Mouse (Mus musculus): Measurements from ENCODE around the gene Gm15217. TPM values are rescaled to one million over a fixed set of nuclear protein-coding genes. Genes with fewer than 3 reads are reported as not detected.
A peak's percentile ranks its signal among the peaks of the same experiment; 100 is the strongest.

The Gm15217 gene
- polyA plus RNA-seq (2015; fragmentation: Nextera tagmentation; extraction: Ambion mirVana): not detected in 2 replicates

DNA sequence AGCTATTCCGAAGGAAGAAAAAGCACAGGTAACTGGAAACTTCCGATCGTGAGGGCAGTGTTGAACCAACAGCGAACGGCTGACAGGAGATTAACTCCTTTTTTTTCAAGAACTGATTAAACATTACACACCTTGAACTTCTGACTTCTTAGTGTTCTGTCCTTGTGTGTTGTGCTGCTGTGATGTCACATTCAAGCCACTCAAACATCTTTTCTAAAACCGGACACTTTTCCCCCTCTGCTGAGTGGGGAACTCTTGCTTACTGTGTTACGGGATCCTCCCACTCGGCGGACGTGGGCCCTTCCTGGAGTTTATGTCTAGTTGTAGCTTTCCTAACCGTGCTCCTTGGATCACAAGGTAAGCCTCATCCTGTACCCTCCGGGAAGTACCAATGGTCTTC lies at the start of gene Gm15217:
Gene Gm15217, plus strand, starts transcription at position 130 of the 400 bp plus-strand sequence.
- DNase-seq (ENCODE audit: low spot score): no peak

- DNase-seq (ENCODE audit: low spot score): no peak
Observed at GRCm38 (mm10) chr14:46333421-46334237, 45.6 kb upstream of the Gm15217 start.

DNA sequence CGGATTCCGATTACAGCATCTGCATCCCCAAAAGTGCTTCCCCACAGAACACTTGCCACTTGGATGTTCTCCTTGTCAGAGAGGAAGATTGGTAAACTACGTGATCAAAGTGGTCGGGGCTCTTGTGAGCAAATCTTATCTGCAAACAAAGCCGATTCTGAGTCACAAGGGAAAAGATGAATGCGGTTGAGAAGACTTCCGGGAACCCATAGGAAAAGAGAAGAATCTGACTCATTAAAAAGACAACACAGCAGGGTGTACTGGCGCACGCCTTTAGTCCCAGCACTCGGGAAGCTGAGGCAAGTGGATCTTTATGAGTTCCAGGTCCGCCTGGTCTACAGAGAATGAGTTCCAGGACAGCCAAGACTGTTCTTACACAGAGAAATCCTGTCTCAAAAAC lies 40.4 kb upstream of the Gm15217 start:
- DNase-seq (ENCODE audit: low spot score): no peak

DNA sequence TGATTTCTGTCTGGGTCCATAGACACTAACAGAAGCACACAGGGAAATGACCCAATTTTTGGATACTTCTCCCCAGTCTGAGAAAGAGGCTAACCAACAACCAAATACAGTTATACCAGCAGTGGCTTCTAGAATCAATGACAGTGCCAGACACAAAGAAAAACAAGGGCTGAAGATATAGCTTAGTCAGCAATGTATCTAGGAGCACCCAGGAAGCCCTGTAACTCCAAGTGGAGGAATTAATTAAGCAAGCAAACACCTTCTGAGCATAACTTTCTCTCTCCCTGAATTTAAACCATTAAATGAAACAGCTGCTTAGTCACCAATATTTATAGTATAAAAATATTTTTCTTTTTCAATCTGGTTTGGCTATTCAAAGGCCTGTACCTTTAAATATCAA lies 34.5 kb upstream of the Gm15217 start:
- DNase-seq (ENCODE audit: low spot score): no peak

DNA sequence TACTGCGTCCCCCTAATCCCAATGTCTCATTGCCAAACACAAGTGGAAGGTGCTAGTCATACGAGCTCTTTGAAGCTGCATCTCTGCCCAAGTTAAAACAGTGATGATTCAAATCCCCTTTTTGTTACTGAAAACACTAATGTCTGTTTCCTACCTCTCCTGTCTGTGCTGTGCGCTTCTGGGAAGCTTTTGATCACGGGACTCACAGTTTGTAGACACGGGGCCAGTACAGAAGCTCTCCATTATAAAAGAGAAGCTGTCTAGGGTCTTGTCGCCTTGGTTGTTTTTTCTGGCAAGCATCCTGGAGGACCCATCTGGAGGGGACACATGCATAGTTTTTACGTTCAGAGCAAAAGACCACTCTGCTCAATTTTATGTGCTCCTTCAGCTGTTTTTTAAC lies 21.9 kb upstream of the Gm15217 start:
- DNase-seq (ENCODE audit: low spot score): no peak

DNA sequence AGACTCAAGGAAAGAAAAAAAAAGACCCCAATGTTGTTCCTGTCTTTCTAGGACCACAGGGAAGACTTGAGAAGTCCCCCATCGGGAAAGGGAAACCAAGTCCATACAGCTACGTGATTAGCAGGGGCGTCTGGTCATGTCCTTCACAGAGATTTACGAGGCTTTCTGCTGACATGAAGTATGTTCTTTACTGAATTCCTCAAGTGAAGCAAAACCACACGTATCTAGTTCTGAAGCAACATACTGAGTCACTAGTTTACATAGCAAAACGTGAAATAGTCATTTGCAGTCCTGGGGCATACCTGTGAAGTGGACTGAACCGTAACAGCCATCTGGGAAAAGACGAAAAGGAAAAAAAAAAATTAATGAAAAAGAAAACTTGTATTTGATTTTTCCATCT lies 21.5 kb upstream of the Gm15217 start:
- no peak for DNase-seq (ENCODE audit: low spot score)

DNA sequence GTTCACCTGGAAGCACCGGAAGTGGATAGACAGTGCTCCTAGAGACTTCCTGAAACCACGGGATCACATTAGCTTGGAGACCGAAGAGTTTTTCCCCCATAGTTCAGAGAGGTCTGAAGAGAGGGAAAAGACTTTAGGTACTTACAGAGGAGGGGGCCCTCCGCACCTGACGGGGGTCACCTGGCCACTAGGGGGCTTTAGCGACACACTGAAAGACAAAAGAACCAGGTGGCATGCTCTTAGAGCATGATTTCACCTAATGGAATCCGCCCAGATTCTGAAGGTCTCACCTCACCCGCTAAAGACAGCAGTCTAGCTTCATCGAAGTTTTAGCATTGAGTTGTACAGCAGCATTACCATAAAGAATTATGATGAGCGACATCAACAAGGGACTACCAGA lies 16.0 kb upstream of the Gm15217 start:
- no peak for DNase-seq (ENCODE audit: low spot score)

DNA sequence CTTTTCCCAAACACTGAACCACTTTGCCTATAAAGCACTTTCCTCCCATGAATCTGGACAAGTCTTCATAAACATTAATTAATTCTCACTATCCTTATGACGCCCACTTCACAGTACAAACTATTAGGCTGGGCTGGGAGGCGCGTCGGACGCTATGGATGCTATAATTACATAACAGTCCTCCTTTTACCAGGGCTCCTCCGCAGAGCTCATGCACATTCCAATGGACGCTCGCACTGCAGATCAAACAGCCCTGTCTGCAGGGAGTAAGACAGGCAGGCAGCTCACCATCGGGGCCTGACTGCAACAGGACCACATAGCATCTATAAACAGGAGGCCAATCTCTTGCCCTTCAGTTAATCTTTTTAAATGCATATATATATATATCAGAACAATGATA lies 6.8 kb upstream of the Gm15217 start:
- no peak for DNase-seq (ENCODE audit: low spot score)

DNA sequence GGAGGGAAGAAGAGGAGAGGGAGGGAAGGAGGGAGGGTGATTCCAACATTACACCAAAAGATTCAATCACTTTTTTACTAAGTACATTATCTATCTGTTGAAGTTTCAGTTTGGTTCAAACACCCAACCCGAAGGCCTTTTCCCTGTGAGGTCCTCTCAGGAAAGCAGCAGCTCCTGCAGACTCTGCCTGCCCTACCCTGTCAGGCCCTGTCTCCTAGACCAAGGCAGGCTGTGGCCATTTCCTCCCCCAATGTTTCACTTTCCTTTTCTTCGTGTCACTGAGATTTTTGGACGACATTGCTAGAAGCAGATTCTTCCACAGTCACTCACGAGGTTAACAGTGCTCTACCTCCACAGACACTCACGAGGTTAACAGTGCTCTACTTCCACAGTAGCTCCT lies 3.4 kb upstream of the Gm15217 start:
- DNase-seq (ENCODE audit: low spot score): no peak

DNA sequence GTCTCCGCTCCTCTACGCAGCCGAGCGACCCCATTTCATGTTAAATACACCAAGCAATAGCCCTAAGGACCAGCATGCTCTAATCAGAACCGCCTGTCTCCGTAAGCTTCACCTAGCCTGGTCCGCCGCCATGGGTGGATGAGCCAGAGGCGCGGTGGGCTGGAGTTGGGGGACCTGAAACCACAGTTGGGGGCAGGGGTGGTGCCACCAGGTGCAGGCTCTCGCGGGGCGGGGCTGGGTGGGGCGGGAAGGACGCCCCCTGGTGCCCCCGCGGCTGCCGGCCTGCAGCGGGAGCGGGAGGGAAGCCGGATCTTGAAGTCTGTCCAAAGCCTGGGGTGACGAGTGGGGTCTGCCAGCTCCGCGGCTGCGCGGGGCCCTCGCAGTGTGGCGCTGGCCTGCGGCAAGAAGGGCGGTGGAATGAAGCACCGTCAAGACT lies 1.1 kb downstream of the Gm15217 start:
- peak; percentile 51 for DNase-seq (ENCODE audit: low spot score)

DNA sequence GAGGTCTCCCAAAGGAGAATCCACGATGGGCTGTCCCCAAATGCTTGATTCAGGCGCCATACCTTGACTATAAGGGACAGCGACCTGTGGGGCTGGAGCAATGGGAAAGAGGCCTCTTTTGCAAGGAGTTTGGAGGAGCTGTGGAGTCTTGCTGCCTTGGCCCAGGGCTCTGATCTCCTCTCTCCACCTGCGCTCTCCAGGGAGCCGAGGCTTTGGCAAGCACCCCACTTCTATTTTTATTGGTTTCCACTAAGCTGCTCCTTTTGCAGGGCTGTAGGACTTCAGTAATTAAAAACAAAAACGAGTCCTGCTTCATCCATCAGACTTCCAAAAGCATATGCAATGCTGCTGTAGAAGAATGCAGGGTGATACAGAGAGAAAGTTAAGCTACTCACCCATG lies 2.2 kb downstream of the Gm15217 start:
- DNase-seq (ENCODE audit: low spot score): no peak

- no peak for DNase-seq (ENCODE audit: low spot score)
Observed at GRCm38 (mm10) chr14:46384946-46385691, 5.9 kb downstream of the Gm15217 start.

DNA sequence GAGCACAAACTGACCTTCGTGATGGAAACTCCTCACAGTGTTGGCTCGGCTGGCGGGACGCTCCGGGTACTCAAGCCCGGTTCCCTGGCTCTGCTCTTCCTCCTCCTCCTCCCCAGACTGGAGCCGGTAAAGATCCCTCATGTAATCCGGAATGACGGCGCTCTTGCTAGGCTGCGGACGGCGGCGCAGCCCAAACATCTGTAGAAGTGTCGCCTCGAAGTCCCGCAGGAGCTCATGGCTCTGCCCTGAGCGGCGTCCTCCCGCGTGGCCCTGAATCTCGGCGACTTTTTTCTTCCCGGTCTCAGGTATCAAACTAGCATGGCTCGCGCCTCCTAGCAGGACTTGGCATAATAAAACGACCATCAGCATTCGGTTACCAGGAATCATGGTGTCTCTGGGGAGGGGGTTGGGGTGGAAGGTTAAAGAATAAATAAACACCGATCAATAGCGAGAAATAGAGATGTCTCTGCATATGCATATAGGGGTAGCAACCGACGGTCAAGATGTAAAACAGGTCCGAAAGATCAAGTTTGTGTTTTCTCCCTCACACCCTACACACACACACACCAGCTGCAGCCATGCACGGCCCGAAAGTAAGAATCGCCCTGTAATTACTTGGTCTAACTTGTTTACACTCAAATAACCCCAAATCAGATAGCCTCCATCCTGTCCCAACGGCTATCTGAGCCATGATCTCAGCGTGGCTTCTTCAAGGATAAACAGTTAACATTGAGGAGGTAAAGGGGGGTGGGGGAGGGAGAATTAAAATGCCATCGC lies 6.7 kb downstream of the Gm15217 start:
- DNase-seq (ENCODE audit: low spot score): no peak

GRCm38 (mm10) chr14:46386478-46387356 lies 7.5 kb downstream of the Gm15217 start:
- DNase-seq (ENCODE audit: low spot score): no peak

- DNase-seq (ENCODE audit: low spot score): peak; percentile 37
Observed at GRCm38 (mm10) chr14:46387357-46387671, 8.1 kb downstream of the Gm15217 start.

DNA sequence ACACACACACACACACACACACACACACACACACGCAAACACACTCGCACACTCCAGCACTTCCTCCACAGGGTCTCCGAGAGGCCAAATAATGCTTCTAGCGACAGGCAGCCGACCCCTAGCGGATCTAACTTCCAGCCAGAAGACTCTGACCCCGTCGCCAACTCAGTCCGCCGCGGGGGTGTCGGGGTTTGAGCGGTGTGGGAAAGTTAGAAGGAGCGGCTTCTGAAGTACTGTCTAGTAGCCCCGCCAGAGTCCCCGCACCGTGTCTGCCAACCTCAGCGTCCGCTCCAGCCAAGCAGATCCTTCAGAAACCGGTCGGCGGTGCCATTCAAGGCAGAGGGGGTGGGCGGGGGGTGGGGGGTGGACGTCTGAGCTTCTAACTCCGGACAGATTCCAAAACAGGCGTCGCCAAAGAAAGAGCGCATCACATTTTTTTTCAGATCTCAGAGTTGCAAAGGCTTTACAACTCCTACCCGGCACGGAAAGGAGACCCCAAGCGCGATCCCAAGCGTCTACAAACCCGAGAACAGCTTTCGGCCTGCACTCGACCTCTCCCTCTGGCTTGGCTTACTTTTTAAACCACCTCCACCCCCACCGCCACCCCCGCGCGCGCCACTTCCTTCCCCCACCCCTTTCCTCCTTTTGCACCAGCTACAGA lies 8.7 kb downstream of the Gm15217 start:
- DNase-seq (ENCODE audit: low spot score): peak; percentile 24

DNA sequence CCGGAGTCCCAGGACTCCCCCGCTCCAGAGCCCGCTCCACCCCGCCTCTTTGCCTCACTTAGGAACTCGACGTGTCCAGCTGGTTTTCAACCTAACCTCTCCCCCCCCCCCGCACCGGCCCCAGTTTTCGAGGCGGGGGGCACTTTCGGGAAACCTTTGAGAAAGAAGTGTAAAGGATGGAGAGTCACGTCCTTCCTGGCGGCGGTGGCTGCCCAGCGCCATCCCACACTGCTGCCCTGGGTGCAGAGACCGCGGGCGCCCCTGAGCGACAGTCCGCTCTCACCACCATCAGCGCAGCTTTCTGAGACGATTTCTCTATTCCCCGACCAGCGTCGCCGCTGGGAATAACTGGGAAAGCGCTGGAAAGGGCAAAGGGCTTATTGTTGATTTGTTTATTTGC lies 9.4 kb downstream of the Gm15217 start:
- no peak for DNase-seq (ENCODE audit: low spot score)

GRCm38 (mm10) chr14:46389438-46390248 lies 10.4 kb downstream of the Gm15217 start:
- DNase-seq (ENCODE audit: low spot score): no peak

- no peak for DNase-seq (ENCODE audit: low spot score)
Observed at GRCm38 (mm10) chr14:46390249-46390775, 11.1 kb downstream of the Gm15217 start, which contains the start of gene Bmp4. TSS of gene Bmp4 (minus strand) at chr14:46390669.
